Mouse (Mus musculus): ENCODE data around the gene Vmn1r142. TPM values are rescaled to one million over a fixed set of nuclear protein-coding genes. Genes with fewer than 3 reads are reported as not detected.

The Vmn1r142 gene
- not detected in 2 replicates for polyA plus RNA-seq (2015; fragmentation: Nextera tagmentation; extraction: Ambion mirVana)

GRCm38 (mm10) chr7:22163935-22164334, at the start of gene Vmn1r142:
TSS of gene Vmn1r142 (minus strand) at chr7:22164035.

DNA sequence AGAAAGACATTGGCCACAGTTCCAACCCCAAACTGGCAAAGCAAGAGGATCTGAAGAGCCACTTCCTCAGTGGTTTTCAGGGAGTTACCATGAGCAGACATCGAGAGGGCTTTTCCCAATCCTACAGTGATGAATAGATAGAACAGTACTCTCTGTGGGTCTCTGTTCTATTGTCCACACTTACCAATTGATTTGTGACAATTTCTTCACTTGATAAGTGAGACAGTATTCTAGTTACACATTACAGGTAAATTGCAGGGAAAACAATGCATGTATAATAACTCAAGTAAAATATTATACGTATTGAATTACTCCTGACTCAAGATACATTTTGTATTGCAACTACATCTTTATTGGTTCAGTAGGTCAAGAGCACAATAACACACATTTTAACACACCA, 37.3 kb upstream of the Vmn1r142 start, which contains the start of gene Gm8653:
TSS of gene Gm8653 (minus strand) at position 101 of the 400 bp plus-strand sequence.

DNA sequence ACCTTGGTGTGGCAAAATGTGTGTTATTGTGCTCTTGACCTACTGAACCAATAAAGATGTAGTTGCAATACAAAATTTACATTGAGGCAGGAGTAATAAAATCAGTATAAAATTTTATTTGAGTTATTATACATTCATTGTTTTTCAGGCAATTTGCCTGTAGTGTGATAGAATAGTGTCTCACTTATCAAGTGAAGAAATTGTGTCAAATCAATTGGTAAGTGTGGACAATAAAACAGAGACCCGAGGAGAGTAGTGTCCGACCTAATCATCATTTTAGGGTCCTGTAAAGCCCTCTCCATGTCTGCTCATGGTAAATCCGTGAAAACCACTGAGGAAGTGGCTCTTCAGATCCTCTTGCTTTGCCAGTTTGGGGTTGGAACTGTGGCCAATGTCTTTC, 25.2 kb upstream of the Vmn1r142 start, which contains the start of gene Vmn1r143:
TSS of gene Vmn1r143 (plus strand) at position 301 of the 400 bp plus-strand sequence.

GRCm38 (mm10) chr7:22134641-22135040, 29.2 kb downstream of the Vmn1r142 start, which contains the start of gene Gm10666:
TSS of gene Gm10666 (minus strand) at chr7:22134741.

DNA sequence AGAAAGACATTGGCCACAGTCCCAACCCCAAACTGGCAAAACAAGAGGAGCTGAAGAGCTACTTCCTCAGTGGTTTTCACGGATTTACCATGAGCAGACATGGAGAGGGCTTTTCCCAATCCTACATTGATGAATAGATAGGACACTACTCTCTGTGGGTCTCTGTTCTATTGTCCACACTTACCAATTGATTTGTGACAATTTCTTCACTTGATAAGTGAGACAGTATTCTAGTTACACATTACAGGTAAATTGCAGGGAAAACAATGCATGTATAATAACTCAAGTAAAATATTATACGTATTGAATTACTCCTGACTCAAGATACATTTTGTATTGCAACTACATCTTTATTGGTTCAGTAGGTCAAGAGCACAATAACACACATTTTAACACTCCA, 45.7 kb downstream of the Vmn1r142 start, which contains the start of gene Gm16451:
TSS of gene Gm16451 (minus strand) at position 101 of the 400 bp plus-strand sequence.

Other genes starting within 250 kb of the Vmn1r142 start
- not detected in 2 replicates for gene Gm5891, start 242.7 kb downstream of the Vmn1r142 start, polyA plus RNA-seq (2015; fragmentation: Nextera tagmentation; extraction: Ambion mirVana)
- not detected in 2 replicates for gene Vmn1r137, start 169.4 kb downstream of the Vmn1r142 start, polyA plus RNA-seq (2015; fragmentation: Nextera tagmentation; extraction: Ambion mirVana)
- gene Vmn1r138, start 135.1 kb downstream of the Vmn1r142 start, polyA plus RNA-seq (2015; fragmentation: Nextera tagmentation; extraction: Ambion mirVana), result not detected in 2 replicates
- not detected in 2 replicates for gene Gm6176, start 107.7 kb downstream of the Vmn1r142 start, polyA plus RNA-seq (2015; fragmentation: Nextera tagmentation; extraction: Ambion mirVana)
- not detected in 2 replicates for gene Vmn1r139, start 95.0 kb downstream of the Vmn1r142 start, polyA plus RNA-seq (2015; fragmentation: Nextera tagmentation; extraction: Ambion mirVana)
- gene Gm16451, start 45.8 kb downstream of the Vmn1r142 start, polyA plus RNA-seq (2015; fragmentation: Nextera tagmentation; extraction: Ambion mirVana), result not detected in 2 replicates
- not detected in 2 replicates for gene Gm10666, start 29.3 kb downstream of the Vmn1r142 start, polyA plus RNA-seq (2015; fragmentation: Nextera tagmentation; extraction: Ambion mirVana)
- gene Vmn1r143, start 25.3 kb upstream of the Vmn1r142 start, polyA plus RNA-seq (2015; fragmentation: Nextera tagmentation; extraction: Ambion mirVana), result not detected in 2 replicates
- gene Gm8653, start 37.2 kb upstream of the Vmn1r142 start, polyA plus RNA-seq (2015; fragmentation: Nextera tagmentation; extraction: Ambion mirVana), result not detected in 2 replicates
- not detected in 2 replicates for gene Gm8453, start 65.4 kb upstream of the Vmn1r142 start, polyA plus RNA-seq (2015; fragmentation: Nextera tagmentation; extraction: Ambion mirVana)
- gene Gm4187, start 165.7 kb upstream of the Vmn1r142 start, polyA plus RNA-seq (2015; fragmentation: Nextera tagmentation; extraction: Ambion mirVana), result not detected in 2 replicates
- gene Gm8660, start 207.0 kb upstream of the Vmn1r142 start, polyA plus RNA-seq (2015; fragmentation: Nextera tagmentation; extraction: Ambion mirVana), result not detected in 2 replicates
- not detected in 2 replicates for gene Vmn1r148, start 249.5 kb upstream of the Vmn1r142 start, polyA plus RNA-seq (2015; fragmentation: Nextera tagmentation; extraction: Ambion mirVana)